Mouse (Mus musculus): ENCODE measurements around the gene Pla2g4b.

Pla2g4b gene

GRCm38 (mm10) chr2:120032726-120033467 lies at the start of gene Pla2g4b:
Gene Pla2g4b (plus strand): TSS chr2:120033417.
- DNase-seq (ENCODE audit: low spot score), result no peak

GRCm38 (mm10) chr2:119985871-119986270 lies 47.3 kb upstream of the Pla2g4b start:
- no peak for DNase-seq (ENCODE audit: low spot score)

- no peak for DNase-seq (ENCODE audit: low spot score)
Observed at GRCm38 (mm10) chr2:119986369-119986768, 46.8 kb upstream of the Pla2g4b start.

GRCm38 (mm10) chr2:119987441-119987840 lies 45.8 kb upstream of the Pla2g4b start:
- no peak for DNase-seq (ENCODE audit: low spot score)

DNA sequence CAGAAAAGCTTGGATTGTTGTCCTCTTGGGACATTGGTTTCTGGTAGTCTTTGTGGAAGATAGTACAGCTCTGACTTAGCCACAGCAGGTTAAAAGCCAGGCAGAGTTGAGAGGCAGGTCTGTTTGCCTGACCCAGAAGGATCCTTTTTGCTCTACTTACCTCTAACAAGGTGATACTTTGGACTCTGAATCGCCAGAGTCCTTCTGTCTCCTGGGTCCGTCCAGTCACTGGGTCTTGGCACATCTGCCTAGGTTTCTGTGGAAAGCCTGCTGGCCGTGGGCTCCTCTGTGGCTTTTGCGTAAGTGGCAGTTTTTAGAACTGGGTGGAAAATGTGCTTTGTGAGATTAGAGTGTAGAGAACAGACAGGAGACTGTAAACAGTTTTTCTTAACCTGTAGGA lies 44.3 kb upstream of the Pla2g4b start:
- DNase-seq (ENCODE audit: low spot score), result no peak

GRCm38 (mm10) chr2:119990881-119991280 lies 42.3 kb upstream of the Pla2g4b start:
- DNase-seq (ENCODE audit: low spot score), result no peak

DNA sequence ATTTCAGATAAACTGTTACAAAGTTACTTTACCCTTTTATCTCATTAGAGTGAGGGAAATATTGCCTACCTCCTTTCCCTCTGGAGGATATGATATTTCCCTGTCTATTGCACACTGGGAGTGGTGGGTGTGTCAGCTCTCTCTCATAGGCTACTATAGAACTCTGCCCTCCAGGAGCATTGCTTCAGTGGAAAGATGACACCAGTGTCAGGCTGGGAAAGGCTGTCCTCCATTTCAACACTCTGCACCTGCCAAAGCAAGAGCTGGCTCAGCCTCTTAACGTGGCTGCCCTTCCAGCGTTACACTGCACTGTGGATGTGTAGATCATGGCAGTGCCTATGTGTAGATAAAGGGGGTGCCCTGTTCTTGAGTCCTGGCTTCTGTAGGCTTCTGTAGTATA lies 40.9 kb upstream of the Pla2g4b start:
- DNase-seq (ENCODE audit: low spot score), result peak; percentile 28

DNA sequence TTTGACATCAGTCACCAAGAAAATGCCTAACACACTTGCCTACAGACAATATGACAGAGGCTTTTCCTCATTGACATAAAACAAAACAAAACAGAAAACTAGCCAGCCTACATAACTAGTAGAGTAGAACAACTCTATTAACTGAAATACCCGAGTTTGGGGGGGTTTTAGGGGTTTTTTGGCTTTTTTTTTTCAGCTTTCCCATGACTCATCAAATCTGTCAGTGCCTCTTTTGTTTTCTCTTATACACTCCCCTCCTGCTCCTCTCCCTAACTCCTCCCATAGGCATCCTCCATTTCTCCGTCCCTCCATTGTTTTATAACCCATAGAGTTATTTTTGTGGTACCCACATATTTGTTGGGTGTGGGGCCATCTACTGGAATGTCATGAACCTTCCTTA lies 39.7 kb upstream of the Pla2g4b start:
- DNase-seq (ENCODE audit: low spot score), result no peak

- DNase-seq (ENCODE audit: low spot score), result no peak
Observed at GRCm38 (mm10) chr2:119994839-119995238, 38.4 kb upstream of the Pla2g4b start.

DNA sequence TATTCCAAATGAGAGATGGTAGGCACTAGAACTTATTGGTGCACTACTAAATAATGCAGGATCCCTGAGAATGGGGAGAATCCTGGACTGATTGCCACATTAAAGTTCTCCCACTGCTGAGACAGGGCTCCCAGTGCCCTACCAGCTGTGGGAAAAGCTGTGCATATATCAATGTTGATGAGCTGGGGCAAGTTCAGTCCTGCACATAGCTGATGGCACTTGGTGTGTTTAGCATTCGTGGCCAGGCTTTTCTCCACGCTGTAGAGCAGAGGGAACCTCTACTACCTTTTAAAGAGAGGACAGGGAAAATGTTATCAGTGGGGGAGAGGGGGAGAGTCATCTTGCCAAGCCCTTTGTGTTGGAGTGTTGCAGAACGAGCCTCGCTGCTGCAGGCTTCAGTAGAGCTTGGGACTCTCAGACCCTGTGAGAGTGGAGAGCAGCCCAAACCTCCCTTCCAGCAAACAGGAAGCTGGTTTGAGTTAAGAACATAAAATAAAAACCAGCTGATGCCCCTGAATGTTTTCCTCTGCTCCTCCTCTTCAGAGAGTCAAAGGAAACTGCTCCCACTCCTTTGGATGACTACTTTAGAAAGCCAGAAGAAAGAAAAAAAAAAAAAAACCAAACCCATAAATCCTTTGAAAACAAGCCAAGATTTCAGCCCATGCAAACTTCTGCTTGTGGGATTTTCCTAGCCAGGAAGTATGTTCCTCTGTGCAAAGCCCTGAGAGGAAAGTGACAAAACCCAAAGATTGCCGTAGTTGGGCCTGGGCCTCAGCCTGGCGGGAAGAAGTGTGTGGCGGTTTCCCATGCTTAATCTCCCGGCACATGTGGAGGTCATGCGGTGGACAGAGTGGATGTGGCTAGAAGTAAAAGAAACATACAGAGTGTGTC lies 37.6 kb upstream of the Pla2g4b start:
- peak; percentile 25 for DNase-seq (ENCODE audit: low spot score)

DNA sequence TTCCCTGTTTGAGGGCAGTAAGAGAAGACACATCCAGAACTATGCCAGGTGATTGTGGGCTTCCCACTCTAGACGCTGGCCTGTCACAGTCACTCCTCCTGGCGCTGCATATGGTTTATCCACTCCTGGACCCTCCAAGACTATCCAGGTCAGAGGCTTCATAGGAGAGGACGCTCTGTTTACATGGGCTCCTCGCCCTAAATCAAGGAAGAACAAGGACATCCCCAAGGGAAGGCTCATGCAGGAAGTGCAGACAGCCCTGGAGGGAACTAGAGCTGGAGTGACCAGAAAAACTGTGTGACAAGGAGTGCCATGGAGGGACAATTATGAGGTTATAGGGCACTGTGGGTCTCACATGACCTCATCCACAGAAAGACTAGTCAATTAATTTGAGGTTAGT lies 35.9 kb upstream of the Pla2g4b start:
- no peak for DNase-seq (ENCODE audit: low spot score)

DNA sequence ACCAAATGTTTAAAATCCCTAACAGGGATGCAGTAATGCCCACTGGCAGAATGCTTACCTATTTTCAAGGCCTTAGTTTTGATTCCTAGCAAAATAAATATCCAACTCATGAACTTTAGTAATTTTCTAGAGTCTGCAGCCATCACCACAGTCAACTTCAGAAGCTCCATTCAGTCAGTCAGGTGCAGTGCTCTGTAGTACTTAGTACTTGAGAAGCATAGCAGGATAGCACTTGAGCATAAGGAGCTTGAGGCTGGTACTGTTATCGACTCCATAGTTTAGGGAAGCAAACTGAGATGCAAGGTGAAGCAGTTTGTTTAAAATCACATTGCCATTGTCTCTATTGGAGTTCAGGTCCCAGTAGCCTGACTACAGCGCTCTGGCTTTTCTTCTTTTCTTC lies 33.5 kb upstream of the Pla2g4b start:
- DNase-seq (ENCODE audit: low spot score), result no peak

DNA sequence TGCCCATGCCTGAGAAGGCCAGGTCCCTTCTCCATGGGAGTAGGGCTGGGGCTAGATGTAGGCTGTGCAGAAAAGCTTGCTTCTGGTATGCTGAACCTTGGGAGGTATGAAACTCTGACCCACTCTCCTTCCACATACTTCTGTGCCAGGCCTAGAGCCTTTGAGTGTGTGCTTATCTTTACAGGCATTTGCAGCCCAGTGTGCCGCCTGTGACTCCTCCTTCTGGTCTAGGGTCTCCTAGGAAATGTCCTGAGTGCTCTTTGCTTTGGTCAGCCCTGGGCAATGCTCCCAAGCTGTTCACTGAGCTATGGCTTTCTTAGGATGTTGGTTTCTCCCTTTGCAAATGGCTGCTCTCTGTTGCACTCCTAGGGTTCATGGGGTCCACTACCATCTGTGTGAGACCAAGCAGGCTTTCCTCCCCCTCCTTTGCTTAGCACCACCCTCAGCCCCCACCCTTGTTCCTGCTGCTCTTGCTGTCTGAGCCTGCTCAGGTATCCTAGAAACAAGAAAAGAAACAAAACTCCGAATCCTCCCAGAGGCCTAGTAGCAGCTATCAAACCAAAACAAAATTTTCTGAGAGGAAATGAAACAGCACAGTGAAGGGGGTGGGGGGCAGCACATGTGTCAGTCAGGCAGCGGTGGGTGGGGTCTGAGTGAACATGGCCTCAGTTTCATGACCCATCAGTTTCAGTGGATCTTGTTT lies 32.2 kb upstream of the Pla2g4b start:
- DNase-seq (ENCODE audit: low spot score), result peak; percentile 59

- no peak for DNase-seq (ENCODE audit: low spot score)
Observed at GRCm38 (mm10) chr2:120001956-120002355, 31.3 kb upstream of the Pla2g4b start.

DNA sequence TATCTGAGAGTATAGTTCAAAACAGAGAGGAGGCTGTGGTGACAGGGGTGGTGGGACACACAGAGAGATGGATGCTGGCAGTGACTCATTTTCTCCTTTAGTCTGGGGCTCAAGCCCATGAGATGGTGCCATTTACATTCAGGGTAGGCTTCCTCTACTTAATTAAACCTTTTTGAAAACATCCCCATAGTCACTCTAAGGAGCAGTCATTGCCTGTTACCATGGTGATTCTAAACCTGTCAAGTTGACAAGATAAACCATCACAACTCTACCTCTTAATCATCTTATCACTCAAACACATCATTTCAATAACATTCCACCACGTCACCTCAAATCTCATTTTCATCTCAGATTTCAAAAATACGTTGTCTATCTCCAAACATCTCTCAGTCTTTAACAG lies 29.2 kb upstream of the Pla2g4b start:
- no peak for DNase-seq (ENCODE audit: low spot score)

DNA sequence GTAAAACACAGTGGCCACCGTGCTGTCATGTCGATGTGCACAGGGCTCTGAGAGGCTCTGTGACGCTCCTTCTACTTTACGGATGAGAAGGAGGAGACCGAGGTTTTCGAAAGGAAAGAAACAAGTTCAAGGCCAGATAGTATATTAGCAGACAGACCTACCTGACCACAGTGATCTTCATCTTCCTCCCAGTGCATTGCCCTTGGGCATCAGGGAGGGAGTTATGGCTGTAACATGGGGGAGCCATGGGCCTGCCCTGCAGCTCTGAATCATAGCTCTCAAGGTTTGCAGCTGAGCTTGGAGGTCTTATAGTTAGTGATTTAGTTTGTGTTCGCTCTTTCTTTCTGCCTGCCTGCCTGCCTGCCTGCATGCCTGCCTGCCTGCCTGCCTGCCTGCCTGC lies 26.5 kb upstream of the Pla2g4b start:
- DNase-seq (ENCODE audit: low spot score), result no peak

DNA sequence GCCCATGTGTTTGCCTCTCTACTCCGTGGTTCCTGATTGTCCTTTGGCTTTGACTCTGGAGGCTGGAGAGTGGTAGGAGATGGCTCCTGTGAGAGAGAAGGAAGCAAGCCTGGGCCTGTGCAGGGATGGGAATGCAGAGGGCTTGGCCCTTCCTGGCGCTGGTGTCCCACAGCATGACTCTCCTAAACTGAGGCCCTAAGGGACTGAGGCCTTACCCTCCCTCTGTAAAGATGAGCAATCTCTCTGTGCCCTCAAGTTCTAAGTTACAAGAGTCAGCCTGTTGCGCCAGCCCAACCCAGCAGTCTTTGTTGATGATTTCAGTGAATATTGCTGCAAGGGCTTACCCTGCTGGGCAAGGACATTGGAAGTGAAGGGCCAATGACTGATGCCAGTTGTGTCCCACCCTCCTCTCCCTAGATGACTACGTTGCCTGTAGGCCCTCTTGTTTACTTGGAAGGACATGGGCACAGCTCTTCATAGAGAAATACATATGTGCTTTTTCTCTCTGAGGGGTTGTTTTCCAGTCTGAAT lies 25.5 kb upstream of the Pla2g4b start:
- DNase-seq (ENCODE audit: low spot score), result peak; percentile 64

- no peak for DNase-seq (ENCODE audit: low spot score)
Observed at GRCm38 (mm10) chr2:120008672-120009071, 24.5 kb upstream of the Pla2g4b start.

DNA sequence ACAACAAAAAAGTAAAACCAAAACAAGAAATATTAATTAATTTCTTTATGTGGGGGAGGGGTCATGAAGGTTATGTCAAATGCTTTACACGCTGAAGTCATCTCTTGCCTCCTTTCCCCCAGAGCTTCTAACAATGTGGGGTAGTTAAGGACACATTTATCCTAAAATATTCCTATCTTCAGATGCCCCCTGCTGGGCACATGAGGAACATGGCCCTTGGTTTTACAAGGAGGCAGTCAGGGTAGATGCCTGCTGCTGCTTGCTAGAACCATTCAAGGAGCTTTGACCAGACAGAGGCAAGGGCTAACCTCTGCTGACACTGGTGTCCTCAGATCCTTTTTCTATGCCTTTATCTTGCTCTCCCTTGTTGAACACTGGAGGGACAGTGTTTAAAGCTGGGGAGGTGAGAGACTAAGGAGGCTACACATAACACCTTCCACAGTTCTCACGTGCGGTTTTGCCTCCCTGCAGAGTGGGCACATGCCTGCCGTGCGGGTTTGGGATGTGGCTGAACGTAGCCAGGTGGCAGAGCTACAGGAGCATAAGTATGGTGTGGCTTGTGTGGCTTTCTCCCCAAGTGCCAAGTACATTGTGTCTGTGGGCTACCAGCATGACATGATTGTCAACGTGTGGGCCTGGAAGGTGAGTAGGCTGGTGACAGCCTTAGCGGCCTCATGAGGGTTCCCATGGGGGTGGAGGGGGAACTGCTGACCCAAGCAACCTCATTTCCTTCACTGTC lies 21.6 kb upstream of the Pla2g4b start:
- peak; percentile 77 for DNase-seq (ENCODE audit: low spot score)

DNA sequence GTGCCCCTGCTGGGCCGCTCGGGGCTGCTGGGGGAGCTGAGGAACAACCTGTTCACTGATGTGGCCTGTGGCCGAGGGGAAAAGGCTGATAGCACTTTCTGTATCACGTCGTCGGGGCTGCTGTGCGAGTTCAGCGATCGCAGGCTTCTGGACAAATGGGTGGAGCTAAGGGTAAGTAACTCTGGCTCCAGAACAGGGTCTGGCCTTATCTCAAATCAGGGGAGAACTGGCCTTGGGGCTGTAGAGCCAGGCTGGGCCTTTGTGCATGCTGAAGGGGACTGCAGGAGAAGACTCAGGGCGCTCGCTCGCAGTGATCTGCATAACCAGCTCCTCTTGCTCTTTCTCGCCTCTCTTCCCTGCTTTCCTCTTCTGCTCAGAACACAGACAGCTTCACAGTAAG lies 20.3 kb upstream of the Pla2g4b start:
- DNase-seq (ENCODE audit: low spot score), result no peak

- DNase-seq (ENCODE audit: low spot score), result no peak
Observed at GRCm38 (mm10) chr2:120013831-120014486, 19.3 kb upstream of the Pla2g4b start.
